Mouse (Mus musculus) intestine, embryonic 16.5 days (tissue): ENCODE data around the gene Gm3667. TPM values are rescaled to one million over a fixed set of nuclear protein-coding genes. Genes with fewer than 3 reads are reported as not detected.
"Not testable (repeated sequence)": the region's sequence is repeated elsewhere in the genome, so short reads cannot be mapped to it uniquely, and the experiment has no call there.

Source experiments
- ATAC-seq: fragments of 200-750 bp; cut with Nextera tagmentation; 2 replicates; pipeline ENCODE4 v1.8.0; 2017; ENCODE audit warnings: moderate TSS enrichment, moderate library complexity
- H3K27ac ChIP-seq: fragments of 300-500 bp; sonication (generic); 2 replicates; pipeline ENCODE4 v1.5.1; 2014; ENCODE audit warnings: mild to moderate bottlenecking, low read length
- H3K27me3 ChIP-seq: fragments of 300-500 bp; sonication (generic); replicated peaks from 2 replicates; pipeline ENCODE4 v1.6.1; 2014; ENCODE audit warnings: low read length, control low read depth, mixed read lengths; ENCODE audit not compliant: control insufficient read depth, insufficient read depth
- H3K36me3 ChIP-seq: fragments of 300-500 bp; sonication (generic); 2 replicates; pipeline ENCODE4 v1.6.1; 2014; ENCODE audit warnings: low read length, control low read depth; ENCODE audit not compliant: control insufficient read depth, insufficient read depth
- H3K4me1 ChIP-seq: fragments of 300-500 bp; sonication (generic); 2 replicates; pipeline ENCODE4 v1.6.1; 2014; ENCODE audit warnings: low read length, control low read depth, mixed read lengths; ENCODE audit not compliant: control insufficient read depth, insufficient read depth
- H3K4me2 ChIP-seq: fragments of 300-500 bp; sonication (generic); 2 replicates; pipeline ENCODE4 v1.6.1; 2014; ENCODE audit warnings: low read depth, low read length, control low read depth
- H3K4me3 ChIP-seq: fragments of 300-500 bp; sonication (generic); 2 replicates; pipeline ENCODE4 v1.5.1; 2014; ENCODE audit warnings: mild to moderate bottlenecking, low read length
- H3K9ac ChIP-seq: fragments of 300-500 bp; sonication (generic); 2 replicates; pipeline ENCODE4 v1.6.1; 2014; ENCODE audit warnings: low read depth, low read length
- H3K9me3 ChIP-seq: fragments of 300-500 bp; sonication (generic); 2 replicates; pipeline ENCODE4 v1.6.1; 2016; ENCODE audit warnings: low read length, control low read depth; ENCODE audit not compliant: control insufficient read depth
- WGBS: fragments of 180-500 bp; shearing (Covaris S2); extraction: QIAGEN DNeasy Blood & Tissue Kit; methylation state at CpG from one replicate; pipeline ENCODE4 v1.1.7; 2014; 5-methylcytosine and 5-hydroxymethylcytosine counted together
- polyA plus RNA-seq: library from polyadenylated mRNA; unstranded; fragments of >200 nt; fragmentation: Nextera tagmentation; extraction: Ambion mirVana; gene quantifications from 2 replicates; pipeline ENCODE4 v1.2.1, GENCODE M21; 2015

Gene Gm3667
- polyA plus RNA-seq: 0.12 and 0.17 TPM in 2 replicates

DNA sequence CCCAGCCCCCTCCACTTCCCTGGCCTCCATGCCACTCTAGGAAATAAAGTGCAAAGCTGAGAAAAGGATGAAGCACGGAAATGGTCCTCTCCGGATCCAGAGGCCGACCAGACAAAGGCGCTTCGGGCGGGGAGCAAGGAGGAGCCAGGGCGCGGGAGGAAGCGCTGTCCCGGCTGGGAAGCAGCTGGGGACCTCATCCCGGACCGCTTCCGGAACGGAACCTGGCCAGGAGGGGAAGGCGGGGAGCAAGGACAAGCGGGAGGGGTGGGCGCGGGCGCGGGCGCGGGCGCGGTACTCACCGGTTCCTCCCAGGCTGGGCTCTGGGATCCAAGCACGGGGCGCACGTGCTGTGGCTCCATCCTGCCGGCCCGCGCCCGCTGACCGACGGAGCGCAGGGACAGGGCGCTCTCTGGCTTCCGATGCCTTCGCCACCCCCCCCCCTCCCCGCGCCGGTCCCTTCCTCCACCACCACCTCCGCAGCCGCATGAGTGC lies at the start of gene Gm3667:
Gene Gm3667, minus strand, starts transcription at position 442 of the 492 bp plus-strand sequence.
- ATAC-seq: not testable (repeated sequence)
- 0% methylated on average over 9 of the region's 43 CpGs for WGBS
- peak within 1 kb of the TSS; percentile 29 for H3K4me3 ChIP-seq

DNA sequence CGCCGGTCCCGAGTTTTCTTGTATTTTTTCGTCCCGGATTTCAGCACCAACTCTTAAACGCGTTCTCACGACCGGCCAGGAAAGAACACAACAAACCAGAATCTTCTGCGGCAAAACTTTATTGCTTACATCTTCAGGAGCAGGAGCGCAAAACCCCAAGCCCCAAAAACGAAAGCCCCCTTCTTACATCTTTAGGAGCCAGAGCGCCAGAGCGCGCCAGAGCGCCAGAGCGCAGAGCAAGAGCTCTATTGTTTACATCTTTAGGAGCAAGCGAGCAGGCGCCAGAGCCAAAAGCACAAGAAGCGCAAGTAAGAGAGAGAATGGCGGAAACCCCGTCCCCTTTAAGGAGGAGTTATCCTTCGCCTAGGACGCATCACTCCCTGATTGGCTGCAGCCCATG lies 10.1 kb upstream of the Gm3667 start:
- H3K36me3 ChIP-seq: not testable (repeated sequence)

More for the DNA sequence above, at the start of gene Gm3667:
- H3K27ac ChIP-seq, H3K27me3 ChIP-seq, H3K9ac ChIP-seq, H3K36me3 ChIP-seq, H3K9me3 ChIP-seq, H3K4me1 ChIP-seq: not testable (repeated sequence)
- H3K4me2 ChIP-seq: peak within 1 kb of the TSS; percentile 48

DNA sequence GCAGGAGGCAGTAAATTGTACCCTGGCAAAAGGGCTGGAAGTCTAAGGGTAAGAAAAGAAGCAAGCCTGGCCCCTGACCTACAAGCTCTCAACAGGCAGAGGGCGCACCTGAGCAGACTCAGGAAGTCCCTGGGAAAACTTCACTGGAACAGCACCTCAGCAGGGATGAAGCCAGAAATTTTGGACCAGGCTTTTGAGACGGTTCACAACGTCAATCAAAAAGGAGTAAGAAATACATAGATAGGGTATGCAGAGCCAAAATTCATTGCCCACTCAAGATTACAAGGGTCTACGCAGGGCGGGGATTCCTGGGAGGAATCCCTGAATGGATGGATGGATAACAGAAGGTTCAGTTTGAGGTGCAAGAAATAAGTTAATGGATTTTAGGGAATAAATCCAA lies 951 bp downstream of the Gm3667 start:
- not testable (repeated sequence) for H3K4me1 ChIP-seq, H3K4me2 ChIP-seq, H3K27me3 ChIP-seq, H3K9me3 ChIP-seq, H3K27ac ChIP-seq, ATAC-seq, H3K36me3 ChIP-seq, H3K4me3 ChIP-seq, H3K9ac ChIP-seq
- WGBS: 14% methylated on average over 4 of the region's 5 CpGs

More for the DNA sequence above, 10.1 kb upstream of the Gm3667 start:
- H3K9ac ChIP-seq, ATAC-seq, H3K9me3 ChIP-seq, H3K27me3 ChIP-seq, H3K4me3 ChIP-seq, H3K4me2 ChIP-seq, H3K4me1 ChIP-seq, H3K27ac ChIP-seq: not testable (repeated sequence)
- 97% methylated on average over 14 of the region's 24 CpGs for WGBS

DNA sequence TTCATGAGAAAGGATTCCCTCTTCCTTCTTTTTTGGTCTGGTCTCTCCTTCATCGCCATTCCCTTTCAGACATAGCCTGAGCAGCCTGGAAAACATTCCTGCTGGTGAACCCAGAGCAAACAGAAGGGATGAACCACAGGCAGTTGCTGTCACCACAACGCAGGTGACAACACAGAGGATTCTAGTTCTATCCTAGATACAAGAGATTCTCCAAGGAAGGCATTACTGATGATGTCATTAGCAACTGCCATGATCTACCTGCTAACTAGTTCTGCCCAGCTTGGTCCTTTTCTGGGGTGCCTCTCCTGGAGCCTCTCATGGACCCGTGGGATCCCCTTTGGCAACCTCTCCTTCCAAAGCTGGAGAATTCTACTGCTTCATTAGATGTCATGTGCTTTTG lies 49.6 kb downstream of the Gm3667 start, which contains the start of gene Gm3642:
Gene Gm3642, minus strand, starts transcription at position 101 of the 400 bp plus-strand sequence.
- H3K4me2 ChIP-seq, H3K27ac ChIP-seq, H3K4me1 ChIP-seq, H3K9me3 ChIP-seq, H3K4me3 ChIP-seq, H3K36me3 ChIP-seq, ATAC-seq, H3K27me3 ChIP-seq, H3K9ac ChIP-seq: not testable (repeated sequence)
- WGBS: no CpG with 5 or more reads among the region's 3 CpGs

DNA sequence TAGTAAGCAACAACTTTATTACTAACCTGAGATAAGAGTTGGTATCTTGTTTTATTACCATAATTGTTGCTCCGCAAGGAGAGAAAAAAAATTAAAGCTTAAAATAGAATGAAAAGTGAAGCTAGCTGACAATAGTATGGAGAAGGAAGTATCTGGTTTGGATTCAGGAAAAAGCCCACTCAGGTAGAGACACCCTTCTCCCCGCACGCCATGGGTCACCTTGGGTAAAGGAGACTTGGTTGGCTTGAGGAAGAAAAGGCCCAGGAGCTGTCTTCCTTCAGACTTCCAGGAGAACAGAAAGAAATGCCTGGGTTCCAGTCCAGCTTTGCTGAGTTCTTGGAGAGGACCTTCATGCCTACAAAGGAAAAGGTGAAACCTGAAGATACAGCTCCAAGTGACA lies 66.5 kb downstream of the Gm3667 start:
- WGBS: 81% methylated on average over 3 of the region's 3 CpGs
- H3K9me3 ChIP-seq: not testable (repeated sequence)

More for the DNA sequence above, 66.5 kb downstream of the Gm3667 start:
- not testable (repeated sequence) for H3K27ac ChIP-seq, H3K36me3 ChIP-seq, H3K27me3 ChIP-seq, H3K4me3 ChIP-seq, H3K4me2 ChIP-seq, H3K4me1 ChIP-seq, ATAC-seq, H3K9ac ChIP-seq

Other genes starting within 250 kb of the Gm3667 start
- gene Gm10251, start 205.8 kb downstream of the Gm3667 start, polyA plus RNA-seq: not detected in 2 replicates
- gene Gm8050, start 169.7 kb downstream of the Gm3667 start, polyA plus RNA-seq: not detected in 2 replicates
- gene Gm3636, start 147.6 kb downstream of the Gm3667 start, polyA plus RNA-seq: 1.8 and 2.2 TPM in 2 replicates
- gene Gm8362, start 115.6 kb downstream of the Gm3667 start, polyA plus RNA-seq: not detected in 2 replicates
- gene Gm3642, start 49.7 kb downstream of the Gm3667 start, polyA plus RNA-seq: not detected in 2 replicates
- not detected in 2 replicates for gene Gm6356, start 83.9 kb upstream of the Gm3667 start, polyA plus RNA-seq
- gene Gm10406, start 137.5 kb upstream of the Gm3667 start, polyA plus RNA-seq: 0.13 and 0.27 TPM in 2 replicates
- gene Gm3685, start 155.0 kb upstream of the Gm3667 start, polyA plus RNA-seq: not detected in 2 replicates
- 0.49 and 0.70 TPM in 2 replicates for gene Gm3696, start 210.7 kb upstream of the Gm3667 start, polyA plus RNA-seq
- gene Gm6676, start 235.4 kb upstream of the Gm3667 start, polyA plus RNA-seq: not detected in 2 replicates